Mouse (Mus musculus) heart, adult 2 months (tissue): ENCODE measurements at regions not wholly inside any gene's neighbourhood (a gene's known extent, or its start where the extent isn't known, plus 50 kb on each side); places are given as distances from the start of the nearest gene placed in this dataset.

ENCODE experiments used
- DNase-seq, 2 experiments: peaks; one replicate each; pipeline ENCODE4 v3.0.0; 2021
- H3K27ac ChIP-seq: fragments of 200-600 bp; 2 replicates; pipeline ENCODE4 v1.8.1; 2022
- H3K27me3 ChIP-seq: fragments of 200-500 bp; 2 replicates; pipeline ENCODE4 v1.6.1; 2012; ENCODE audit warnings: mild to moderate bottlenecking, low read length, inconsistent platforms, mixed read lengths; ENCODE audit not compliant: control insufficient read depth, insufficient read depth
- H3K36me3 ChIP-seq: fragments of 200-500 bp; 2 replicates; pipeline ENCODE4 v1.6.1; 2012; ENCODE audit warnings: low read length, inconsistent platforms; ENCODE audit not compliant: control insufficient read depth, insufficient read depth
- H3K4me1 ChIP-seq: fragments of 200-500 bp; 2 replicates; pipeline ENCODE4 v1.6.1; 2011; ENCODE audit warnings: low read length; ENCODE audit not compliant: control insufficient read depth, insufficient read depth
- H3K4me3 ChIP-seq: fragments of 200-600 bp; 2 replicates; pipeline ENCODE4 v1.8.1; 2022
- H3K79me2 ChIP-seq: fragments of 200-500 bp; replicated peaks from 2 replicates; pipeline ENCODE4 v1.6.1; 2012; ENCODE audit warnings: mild to moderate bottlenecking, inconsistent platforms, low read length, moderate library complexity, mixed read lengths; ENCODE audit not compliant: control insufficient read depth, insufficient read depth
- H3K9ac ChIP-seq: fragments of 200-500 bp; 2 replicates; pipeline ENCODE4 v1.6.1; 2012; ENCODE audit warnings: low read depth, mild to moderate bottlenecking, control low read depth, inconsistent platforms, low read length, mixed read lengths
- CTCF ChIP-seq: fragments of 200-600 bp; IDR thresholded peaks from 2 replicates; pipeline ENCODE4 v1.8.1; 2022; ENCODE audit warnings: antibody characterized with exemption, mild to moderate bottlenecking, moderate library complexity
- EP300 ChIP-seq: fragments of 200-500 bp; IDR thresholded peaks from 2 replicates; pipeline ENCODE4 v1.6.1; 2011; ENCODE audit warnings: low read depth, low read length, control low read depth; ENCODE audit not compliant: insufficient read depth
- POLR2A ChIP-seq: fragments of 200-500 bp; IDR thresholded peaks from 2 replicates; pipeline ENCODE4 v1.6.1; 2011; ENCODE audit warnings: mild to moderate bottlenecking, low read depth, low read length, control low read depth; ENCODE audit not compliant: insufficient read depth
- WGBS: fragments of 180-500 bp; shearing (Covaris S2); methylation state at CpG from one replicate; pipeline ENCODE4 v1.1.7; 2018; 5-methylcytosine and 5-hydroxymethylcytosine counted together
- intact Hi-C: fragments of 180-260 bp; cut with DNase I; formaldehyde crosslinking; loops from one replicate; pipeline ENCODE4 v1.15.1; 2025

GRCm38 (mm10) chr7:83329809-83330412 lies 254.8 kb upstream of the Tmc3 start:
- H3K36me3 ChIP-seq: no peaks in the 10 kb centered on the region
- no peaks in the 10 kb centered on the region for H3K27me3 ChIP-seq
- no peak for DNase-seq
- 81% methylated on average over 5 of the region's 5 CpGs for WGBS
- intact Hi-C loops: no loop called here
- no peaks in the 10 kb centered on the region for H3K4me1 ChIP-seq
- TF ChIP-seq POLR2A (no peak), EP300 (no peak)
- no peak overlapping the region for H3K9ac ChIP-seq
- no peak overlapping the region for H3K27ac ChIP-seq
- H3K79me2 ChIP-seq: no peaks in the 10 kb centered on the region
- no peak overlapping the region for H3K4me3 ChIP-seq

DNA sequence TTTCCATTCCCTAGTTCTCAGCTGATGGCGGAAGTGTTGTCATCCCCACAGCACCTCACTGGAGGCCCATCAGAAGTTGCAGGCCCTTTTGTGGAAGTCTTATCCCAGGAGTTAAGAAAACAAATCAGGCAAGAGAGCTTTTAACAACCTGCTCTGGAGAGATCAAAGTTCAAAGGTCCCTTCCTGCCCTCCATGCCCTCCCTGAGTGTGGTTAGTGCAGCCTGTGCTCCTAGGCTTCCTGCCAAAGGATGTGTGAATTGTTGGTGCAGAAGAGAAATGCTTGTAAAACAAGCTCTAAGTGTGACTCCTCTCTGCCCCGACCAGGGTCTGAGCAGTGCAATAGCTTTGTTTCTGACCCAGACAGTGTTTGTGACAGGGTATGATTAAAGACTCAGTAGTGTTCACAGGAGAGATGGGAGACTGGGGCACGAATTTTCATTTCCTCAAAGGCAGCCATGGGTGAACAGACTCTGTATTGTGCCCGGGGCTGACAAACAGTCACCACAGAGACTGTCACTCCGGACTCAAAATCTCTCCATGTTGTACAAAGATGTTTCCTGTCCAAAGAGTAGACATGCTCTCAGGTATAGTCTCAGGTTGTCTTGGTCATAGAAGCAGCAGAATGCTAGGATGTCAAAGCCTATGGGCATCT lies 237.5 kb upstream of the Tmc3 start:
- Histone ChIP-seq H3K4me3 (no peak overlapping the region), H3K27me3 (no peaks in the 10 kb centered on the region), H3K79me2 (no peaks in the 10 kb centered on the region), H3K9ac (no peak overlapping the region), H3K36me3 (no peaks in the 10 kb centered on the region), H3K27ac (no peak overlapping the region), H3K4me1 (no peaks in the 10 kb centered on the region)
- DNase-seq: no peak
- intact Hi-C loops: no loop called here
- TF ChIP-seq CTCF (no peak), EP300 (no peak), POLR2A (no peak)
- 53% methylated on average over 5 of the region's 5 CpGs for WGBS

- intact Hi-C loops: no loop called here
- H3K79me2 ChIP-seq: no peaks in the 10 kb centered on the region
- H3K9ac ChIP-seq: no peak overlapping the region
- no peak for TF ChIP-seq POLR2A
- TF ChIP-seq EP300: no peak
- no peak for TF ChIP-seq CTCF
- H3K36me3 ChIP-seq: no peaks in the 10 kb centered on the region
- H3K4me3 ChIP-seq: no peak overlapping the region
- DNase-seq: no peak
- WGBS: 84% methylated on average over 3 of the region's 3 CpGs
- H3K27me3 ChIP-seq: no peaks in the 10 kb centered on the region
- no peak overlapping the region for H3K27ac ChIP-seq
- no peaks in the 10 kb centered on the region for H3K4me1 ChIP-seq
Measured at GRCm38 (mm10) chr7:83369191-83369590, 215.5 kb upstream of the Tmc3 start.

DNA sequence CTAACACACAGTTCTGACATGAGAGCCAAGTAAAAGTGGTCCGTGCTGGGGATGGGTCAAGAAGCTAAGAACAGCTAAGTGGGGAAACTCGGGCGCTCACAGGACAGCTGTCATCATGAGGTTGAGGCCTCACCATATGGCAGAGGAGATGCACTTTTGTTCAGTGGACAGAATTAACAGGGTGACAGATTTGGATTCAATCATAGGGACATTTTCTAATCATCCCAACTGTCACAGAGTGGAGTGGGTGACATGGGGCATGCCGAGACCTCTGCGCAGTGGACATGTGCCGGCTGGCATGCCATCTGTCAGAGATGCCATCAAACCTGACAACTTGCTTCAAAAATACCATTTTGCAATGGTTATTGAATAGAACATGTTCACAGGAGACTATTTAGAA lies 215.1 kb upstream of the Tmc3 start:
- H3K36me3 ChIP-seq: no peaks in the 10 kb centered on the region
- intact Hi-C loops: no loop called here
- H3K9ac ChIP-seq: no peak overlapping the region
- H3K27me3 ChIP-seq: no peaks in the 10 kb centered on the region
- no peak overlapping the region for H3K4me3 ChIP-seq
- no peak overlapping the region for H3K27ac ChIP-seq
- no peak for DNase-seq
- no peaks in the 10 kb centered on the region for H3K4me1 ChIP-seq
- TF ChIP-seq CTCF: no peak
- no peak for TF ChIP-seq EP300
- TF ChIP-seq POLR2A: no peak
- 89% methylated on average over 6 of the region's 6 CpGs for WGBS
- no peaks in the 10 kb centered on the region for H3K79me2 ChIP-seq

DNA sequence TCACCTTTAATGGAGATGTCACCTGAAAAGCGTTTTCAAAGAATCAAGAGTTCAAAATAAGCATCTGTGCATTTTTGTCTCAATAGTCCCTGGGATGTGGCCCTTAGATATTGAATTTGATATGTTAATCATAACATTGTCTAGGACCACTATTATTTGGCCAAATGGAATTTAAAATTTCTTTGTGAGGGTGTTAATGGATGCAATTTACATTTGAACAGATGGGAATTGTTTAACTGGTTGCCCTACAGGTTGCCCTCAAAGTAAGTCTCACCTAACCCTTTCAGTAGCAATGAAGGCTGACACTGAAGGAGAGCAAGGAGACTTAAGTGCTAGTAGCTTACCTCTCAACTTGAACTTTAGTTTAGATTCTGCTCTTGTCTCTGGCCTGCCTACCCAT lies 207.9 kb upstream of the Tmc3 start:
- WGBS: 87% methylated on average over 1 of the region's 1 CpGs
- no peak for DNase-seq
- intact Hi-C loops: no loop called here
- Histone ChIP-seq H3K36me3 (no peaks in the 10 kb centered on the region), H3K9ac (no peak overlapping the region), H3K4me1 (no peaks in the 10 kb centered on the region), H3K79me2 (no peaks in the 10 kb centered on the region), H3K27ac (no peak overlapping the region), H3K27me3 (no peaks in the 10 kb centered on the region), H3K4me3 (no peak overlapping the region)
- TF ChIP-seq CTCF (no peak), POLR2A (no peak), EP300 (no peak)

- intact Hi-C loops: no loop called here
- no peaks in the 10 kb centered on the region for H3K36me3 ChIP-seq
- no peak overlapping the region for H3K9ac ChIP-seq
- peaks cover 2% of the 10 kb centered on the region for H3K4me1 ChIP-seq
- H3K27me3 ChIP-seq: no peaks in the 10 kb centered on the region
- no peak overlapping the region for H3K27ac ChIP-seq
- no peak for TF ChIP-seq EP300
- TF ChIP-seq POLR2A: no peak
- no peak for TF ChIP-seq CTCF
- H3K4me3 ChIP-seq: no peak overlapping the region
- no peaks in the 10 kb centered on the region for H3K79me2 ChIP-seq
- no peak for DNase-seq
- 59% methylated on average over 7 of the region's 7 CpGs for WGBS
Measured at GRCm38 (mm10) chr7:83381381-83382181, 203.1 kb upstream of the Tmc3 start.
